In genomic region chr13:22042568-22043502, GRCm38 (mm10) we compare ENCODE assay signal across 8 mouse cellular contexts. TPM values are rescaled to one million over a fixed set of nuclear protein-coding genes. Genes with fewer than 3 reads are reported as not detected.
DNase-seq lines count a peak whose midpoint lies in the region; ATAC-seq lines count a peak whose summit lies in the region.
"Not testable (repeated sequence)": the region's sequence is repeated elsewhere in the genome, so short reads cannot be mapped to it uniquely, and the experiment has no call there.

Gene Hist1h2ag, minus strand, starts transcription at chr13:22042944.
Gene Hist1h2bj, plus strand, starts transcription at chr13:22043214.

- DNase-seq in gastrocnemius, adult 18-20 months (ENCODE audit: low spot score), result peak; percentile 94
- peak; percentile 96 for DNase-seq in left cerebral cortex, adult 11 months (ENCODE audit: low spot score)
- DNase-seq in lung, postnatal 36 days, result peak; percentile 97
- peak; percentile 100 for DNase-seq in retina, embryonic 14.5 days (ENCODE audit: low spot score)
- peak; percentile 79 to 84 for DNase-seq in thymus, postnatal 36 days

- ATAC-seq in activated CD4-positive, CD25-positive, alpha-beta regulatory T cell, adult 4 months, result peak; percentile 91
- ATAC-seq in common myeloid progenitor, adult 5-6 weeks (replicated peaks; ENCODE audit: low read depth, poor library complexity, severe bottlenecking), result peak; percentile 73
- ATAC-seq in hindbrain, embryonic 15.5 days (ENCODE audit: low FRiP score, low read depth), result peak; percentile 95

- not testable (repeated sequence) for H3K9me3 ChIP-seq in hindbrain, embryonic 15.5 days

- not testable (repeated sequence) for H3K27me3 ChIP-seq in hindbrain, embryonic 15.5 days

- peak within 1 kb of the TSS; percentile 44 for H3K9ac ChIP-seq in hindbrain, embryonic 15.5 days

- peak within 1 kb of the TSS; percentile 82 for H3K4me2 ChIP-seq in hindbrain, embryonic 15.5 days

- peak within 1 kb of the TSS; percentile 88 for H3K27ac ChIP-seq in hindbrain, embryonic 15.5 days (replicated peaks)

- WGBS in hindbrain, embryonic 15.5 days, result under 1% methylated on average over 51 of the region's 80 CpGs

- H3K36me3 ChIP-seq in hindbrain, embryonic 15.5 days, result not testable (repeated sequence)

- peak within 1 kb of the TSS; percentile 44 for H3K4me3 ChIP-seq in hindbrain, embryonic 15.5 days

- peaks cover 35% of the 10 kb centered on the region for H3K4me1 ChIP-seq in hindbrain, embryonic 15.5 days (replicated peaks)

RNA-seq across cellular contexts. Expression of gene Hist1h2ag, which starts in this region (rescaled TPM):
- polyA plus RNA-seq in activated CD4-positive, CD25-positive, alpha-beta regulatory T cell, adult 4 months (2017; shearing (Covaris generic)), result not detected
- 689 and 693 TPM in 2 replicates for total RNA-seq in common myeloid progenitor, adult 5-6 weeks (2017)
- 1 to 10 TPM; 2.5 to 2.9 TPM for total RNA-seq in gastrocnemius, adult 18-20 months (2021)
- 6.5 and 10.3 TPM in 2 replicates for polyA plus RNA-seq in hindbrain, embryonic 15.5 days (2015; fragmentation: Nextera tagmentation; extraction: Ambion mirVana)

RNA-seq across cellular contexts. Expression of gene Hist1h2bj, which starts in this region (rescaled TPM):
- 10 to 100 TPM in 1 of 2 experiments, 1 to 10 TPM in 1; 4.4 to 13.9 TPM for polyA plus RNA-seq in activated CD4-positive, CD25-positive, alpha-beta regulatory T cell, adult 4 months (2017; shearing (Covaris generic))
- 591 and 710 TPM in 2 replicates for total RNA-seq in common myeloid progenitor, adult 5-6 weeks (2017)
- 1 to 10 TPM; 2.4 to 2.7 TPM for total RNA-seq in gastrocnemius, adult 18-20 months (2021)
- polyA plus RNA-seq in hindbrain, embryonic 15.5 days (2015; fragmentation: Nextera tagmentation; extraction: Ambion mirVana), result 2.3 and 2.9 TPM in 2 replicates

Comparison
In these comparisons a context has a peak if more than half of its experiments do, and no peak if none do; other contexts are left out.
1. Peak in every context shown above with its lines: DNase-seq, ATAC-seq, H3K4me3 ChIP-seq and H3K27ac ChIP-seq.
2. RNA of gene Hist1h2ag (total RNA-seq): 689 to 693 TPM in common myeloid progenitor, adult 5-6 weeks; 2.5 to 2.9 TPM in gastrocnemius, adult 18-20 months; every median in the first group is over 100 times any median in the second.
3. RNA of gene Hist1h2bj (total RNA-seq): 591 to 710 TPM in common myeloid progenitor, adult 5-6 weeks; 2.4 to 2.7 TPM in gastrocnemius, adult 18-20 months; every median in the first group is over 100 times any median in the second.